Mouse (Mus musculus): ENCODE data around the gene Ftl1-ps1. TPM values are rescaled to one million over a fixed set of nuclear protein-coding genes. Genes with fewer than 3 reads are reported as not detected.
A peak's percentile ranks its signal among the peaks of the same experiment; 100 is the strongest.

Gene Ftl1-ps1
- polyA plus RNA-seq (2015; fragmentation: Nextera tagmentation; extraction: Ambion mirVana), result 73.6 and 73.9 TPM in 2 replicates

DNA sequence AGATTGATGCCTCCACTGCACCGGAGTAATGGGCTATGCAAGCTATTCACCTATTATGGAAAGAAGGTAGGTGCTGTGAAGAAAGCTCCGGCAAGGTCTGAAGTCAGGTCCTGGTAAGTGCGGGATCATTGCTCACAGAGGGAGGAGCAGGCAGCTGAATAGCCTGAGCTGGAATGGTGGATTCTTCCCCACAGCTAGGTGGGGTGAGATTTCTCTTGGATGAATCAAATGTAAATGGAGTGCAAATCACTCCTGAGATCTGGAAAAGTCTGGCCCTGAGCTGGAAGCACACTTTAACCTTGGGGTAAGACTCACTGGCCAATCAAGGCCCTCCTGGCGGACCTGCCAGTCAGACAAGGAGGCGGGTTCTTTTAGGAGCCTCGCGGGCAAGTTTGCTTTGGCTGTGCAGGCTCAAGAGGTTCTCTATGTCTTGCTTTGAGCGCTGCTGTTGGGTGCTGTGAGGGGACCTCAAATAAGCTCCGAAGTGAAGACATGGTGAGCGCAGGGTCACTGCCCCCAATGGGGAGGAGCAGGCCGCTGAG is at the start of gene Ftl1-ps1:
Ftl1-ps1 (plus strand) TSS at position 397 of the 542 bp plus-strand sequence.
- 9% methylated on average over 11 of the region's 11 CpGs for WGBS
- no peak within 1 kb of the TSS for H3K4me3 ChIP-seq (ENCODE audit: low read depth, low read length)
- 0 out of 2 replicates have a peak, but pooled peaks cover 3% of the 10 kb centered on the region for H3K27me3 ChIP-seq (ENCODE audit: control insufficient read depth, insufficient read depth, low read depth, low read length)
- H3K36me3 ChIP-seq (ENCODE audit: control insufficient read depth, insufficient read depth, low read length), result no peaks in the 10 kb centered on the region
- no peaks in the 10 kb centered on the region for H3K9me3 ChIP-seq (replicated peaks; ENCODE audit: control insufficient read depth, low read length, poor library complexity, severe bottlenecking)
- H3K27ac ChIP-seq (ENCODE audit: low read length), result no peak within 1 kb of the TSS
- peak within 1 kb of the TSS; percentile 14 for H3K4me2 ChIP-seq (ENCODE audit: low read length)
- no peak within 1 kb of the TSS for H3K9ac ChIP-seq (ENCODE audit: low read depth, low read length)
- ATAC-seq, result no peak
- H3K4me1 ChIP-seq (ENCODE audit: control insufficient read depth, insufficient read depth, low read length), result no peaks in the 10 kb centered on the region

DNA sequence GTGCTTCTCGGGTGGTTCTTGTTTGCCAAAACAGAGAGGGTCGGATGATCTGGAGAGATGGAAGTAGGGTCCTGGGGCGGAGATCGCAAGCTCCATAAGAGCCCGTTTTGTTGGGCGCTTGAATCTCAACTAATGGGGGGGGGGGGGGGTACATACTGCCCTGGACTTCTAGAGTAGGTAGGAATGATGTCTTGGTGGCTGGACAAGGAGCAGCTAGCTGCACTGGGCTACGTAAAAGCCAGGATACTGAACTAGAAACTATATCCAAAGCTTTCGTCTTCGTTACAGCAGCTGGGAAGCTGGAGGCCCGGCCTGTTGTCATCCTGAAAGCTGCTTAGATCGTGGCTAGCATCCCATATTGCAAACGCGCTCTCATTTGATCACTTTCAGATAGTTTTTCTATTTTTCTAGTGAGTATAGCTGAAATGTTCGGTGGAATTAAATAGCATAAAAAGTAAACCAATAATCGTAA is 49.0 kb upstream of the Ftl1-ps1 start:
- ATAC-seq, result peak; percentile 62
- H3K4me1 ChIP-seq (ENCODE audit: control insufficient read depth, insufficient read depth, low read length), result peaks cover 20% of the 10 kb centered on the region
- peak overlapping the region; percentile 83 for H3K27ac ChIP-seq (ENCODE audit: low read length)
- H3K9ac ChIP-seq (ENCODE audit: low read depth, low read length), result peak overlapping the region; percentile 91
- H3K4me3 ChIP-seq (ENCODE audit: low read depth, low read length), result peak overlapping the region; percentile 87
- 0 out of 2 replicates have a peak, but pooled peaks cover 2% of the 10 kb centered on the region for H3K36me3 ChIP-seq (ENCODE audit: control insufficient read depth, insufficient read depth, low read length)
- no peaks in the 10 kb centered on the region for H3K27me3 ChIP-seq (ENCODE audit: control insufficient read depth, insufficient read depth, low read depth, low read length)
- peak overlapping the region; percentile 59 for H3K4me2 ChIP-seq (ENCODE audit: low read length)
- no peaks in the 10 kb centered on the region for H3K9me3 ChIP-seq (replicated peaks; ENCODE audit: control insufficient read depth, low read length, poor library complexity, severe bottlenecking)
- WGBS, result 1% methylated on average over 15 of the region's 15 CpGs

DNA sequence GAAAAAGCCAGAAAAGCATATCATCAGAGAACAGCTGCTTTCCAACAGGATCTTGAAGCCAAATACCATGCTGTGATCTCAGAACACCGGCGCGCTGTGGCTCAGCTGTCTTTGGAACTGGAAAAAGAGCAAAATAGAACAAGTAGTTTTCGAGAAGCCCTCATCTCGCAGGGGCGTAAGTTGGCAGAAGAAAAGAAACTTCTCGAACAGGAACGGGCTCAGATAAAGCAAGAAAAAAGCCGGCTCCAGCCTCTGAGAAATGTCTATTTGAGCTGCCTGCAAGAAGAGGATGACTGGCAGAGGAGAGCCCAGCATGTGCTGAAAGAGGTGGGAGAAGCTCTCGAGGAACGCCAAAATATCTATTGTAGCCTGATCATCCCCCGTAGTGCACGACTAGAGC is 43.0 kb upstream of the Ftl1-ps1 start:
- H3K4me2 ChIP-seq (ENCODE audit: low read length), result no peak overlapping the region
- H3K36me3 ChIP-seq (ENCODE audit: control insufficient read depth, insufficient read depth, low read length), result peaks cover 29% of the 10 kb centered on the region
- no peak for ATAC-seq
- no peaks in the 10 kb centered on the region for H3K9me3 ChIP-seq (replicated peaks; ENCODE audit: control insufficient read depth, low read length, poor library complexity, severe bottlenecking)
- 97% methylated on average over 13 of the region's 13 CpGs for WGBS
- H3K27ac ChIP-seq (ENCODE audit: low read length), result no peak overlapping the region
- no peaks in the 10 kb centered on the region for H3K4me1 ChIP-seq (ENCODE audit: control insufficient read depth, insufficient read depth, low read length)
- H3K4me3 ChIP-seq (ENCODE audit: low read depth, low read length), result no peak overlapping the region
- H3K9ac ChIP-seq (ENCODE audit: low read depth, low read length), result no peak overlapping the region
- H3K27me3 ChIP-seq (ENCODE audit: control insufficient read depth, insufficient read depth, low read depth, low read length), result no peaks in the 10 kb centered on the region

- Histone ChIP-seq H3K36me3 (ENCODE audit: control insufficient read depth, insufficient read depth, low read length) (peaks cover 18% of the 10 kb centered on the region), H3K4me1 (ENCODE audit: control insufficient read depth, insufficient read depth, low read length) (no peaks in the 10 kb centered on the region), H3K9me3 (replicated peaks; ENCODE audit: control insufficient read depth, low read length, poor library complexity, severe bottlenecking) (no peaks in the 10 kb centered on the region), H3K4me3 (ENCODE audit: low read depth, low read length) (no peak overlapping the region), H3K9ac (ENCODE audit: low read depth, low read length) (no peak overlapping the region), H3K27me3 (ENCODE audit: control insufficient read depth, insufficient read depth, low read depth, low read length) (no peaks in the 10 kb centered on the region), H3K4me2 (ENCODE audit: low read length) (no peak overlapping the region), H3K27ac (ENCODE audit: low read length) (no peak overlapping the region)
- 73% methylated on average over 2 of the region's 2 CpGs for WGBS
- no peak for ATAC-seq
Measured at GRCm38 (mm10) chr13:74362218-74362617, 37.3 kb upstream of the Ftl1-ps1 start.

DNA sequence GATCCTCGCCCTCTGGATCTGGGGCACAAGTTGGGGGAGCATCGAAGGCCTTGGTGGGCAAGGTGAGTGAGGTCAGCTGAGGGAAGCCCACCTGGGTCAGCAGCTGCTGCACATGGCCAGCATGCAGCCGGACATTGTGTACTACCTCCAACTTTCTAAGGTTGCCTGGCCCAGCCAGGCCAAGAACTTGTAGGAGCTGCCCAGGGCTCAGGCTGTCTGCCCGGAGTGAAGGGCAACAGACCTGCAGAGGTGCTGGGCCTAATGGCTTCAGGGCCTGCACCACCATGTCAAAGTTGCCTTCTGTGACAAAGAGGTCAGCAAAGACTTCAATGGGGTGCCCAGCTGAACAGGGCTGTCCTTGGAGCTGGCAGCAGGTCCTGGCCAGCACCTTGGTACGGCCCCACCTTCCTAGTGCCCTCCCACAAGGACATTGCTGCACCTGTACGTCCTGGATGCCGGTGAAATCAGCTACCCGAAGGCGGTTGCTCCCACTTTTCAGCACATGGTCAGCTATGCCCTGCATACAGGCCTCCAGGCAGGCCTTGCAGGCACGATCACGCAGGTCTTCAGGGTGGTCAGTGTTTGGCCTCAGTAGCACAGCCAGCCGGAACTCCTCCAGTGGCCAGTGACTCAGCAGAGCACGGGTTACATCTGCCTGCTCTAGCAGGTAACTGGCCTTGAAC is 36.2 kb upstream of the Ftl1-ps1 start:
- Histone ChIP-seq H3K36me3 (ENCODE audit: control insufficient read depth, insufficient read depth, low read length) (peaks cover 18% of the 10 kb centered on the region), H3K27me3 (ENCODE audit: control insufficient read depth, insufficient read depth, low read depth, low read length) (no peaks in the 10 kb centered on the region), H3K9me3 (replicated peaks; ENCODE audit: control insufficient read depth, low read length, poor library complexity, severe bottlenecking) (no peaks in the 10 kb centered on the region), H3K9ac (ENCODE audit: low read depth, low read length) (no peak overlapping the region), H3K27ac (ENCODE audit: low read length) (no peak overlapping the region), H3K4me3 (ENCODE audit: low read depth, low read length) (no peak overlapping the region), H3K4me1 (ENCODE audit: control insufficient read depth, insufficient read depth, low read length) (no peaks in the 10 kb centered on the region), H3K4me2 (ENCODE audit: low read length) (no peak overlapping the region)
- WGBS, result 97% methylated on average over 13 of the region's 13 CpGs
- ATAC-seq, result peak; percentile 18; the same call in 1 of the 2 replicates

DNA sequence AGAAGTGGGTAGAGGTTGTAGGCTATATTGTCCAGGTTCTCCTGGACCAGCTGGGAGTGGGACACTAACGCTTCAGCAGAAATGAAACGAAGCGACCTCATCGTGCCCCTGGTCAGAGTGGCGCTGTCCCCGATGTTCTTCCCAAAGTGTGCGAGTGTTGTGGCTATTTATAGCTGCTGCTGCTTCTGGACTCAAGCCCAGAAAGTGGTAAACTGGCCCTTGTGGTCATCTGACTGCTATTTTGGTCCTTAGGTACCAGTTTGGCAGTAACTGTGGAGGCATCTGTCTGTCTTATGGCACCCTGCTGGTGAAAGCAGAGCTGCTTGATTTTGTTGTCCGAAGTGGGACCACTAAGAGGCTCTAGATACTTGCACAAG is 35.6 kb upstream of the Ftl1-ps1 start, which contains the start of gene Lrrc14b:
Lrrc14b (minus strand) TSS at position 147 of the 377 bp plus-strand sequence.
- H3K36me3 ChIP-seq (ENCODE audit: control insufficient read depth, insufficient read depth, low read length), result peaks cover 14% of the 10 kb centered on the region
- no peaks in the 10 kb centered on the region for H3K27me3 ChIP-seq (ENCODE audit: control insufficient read depth, insufficient read depth, low read depth, low read length)
- H3K27ac ChIP-seq (ENCODE audit: low read length), result no peak within 1 kb of the TSS
- H3K4me2 ChIP-seq (ENCODE audit: low read length), result no peak within 1 kb of the TSS
- H3K4me3 ChIP-seq (ENCODE audit: low read depth, low read length), result no peak within 1 kb of the TSS
- H3K4me1 ChIP-seq (ENCODE audit: control insufficient read depth, insufficient read depth, low read length), result no peaks in the 10 kb centered on the region
- no peaks in the 10 kb centered on the region for H3K9me3 ChIP-seq (replicated peaks; ENCODE audit: control insufficient read depth, low read length, poor library complexity, severe bottlenecking)
- ATAC-seq, result no peak
- H3K9ac ChIP-seq (ENCODE audit: low read depth, low read length), result no peak within 1 kb of the TSS
- WGBS, result 88% methylated on average over 8 of the region's 8 CpGs

DNA sequence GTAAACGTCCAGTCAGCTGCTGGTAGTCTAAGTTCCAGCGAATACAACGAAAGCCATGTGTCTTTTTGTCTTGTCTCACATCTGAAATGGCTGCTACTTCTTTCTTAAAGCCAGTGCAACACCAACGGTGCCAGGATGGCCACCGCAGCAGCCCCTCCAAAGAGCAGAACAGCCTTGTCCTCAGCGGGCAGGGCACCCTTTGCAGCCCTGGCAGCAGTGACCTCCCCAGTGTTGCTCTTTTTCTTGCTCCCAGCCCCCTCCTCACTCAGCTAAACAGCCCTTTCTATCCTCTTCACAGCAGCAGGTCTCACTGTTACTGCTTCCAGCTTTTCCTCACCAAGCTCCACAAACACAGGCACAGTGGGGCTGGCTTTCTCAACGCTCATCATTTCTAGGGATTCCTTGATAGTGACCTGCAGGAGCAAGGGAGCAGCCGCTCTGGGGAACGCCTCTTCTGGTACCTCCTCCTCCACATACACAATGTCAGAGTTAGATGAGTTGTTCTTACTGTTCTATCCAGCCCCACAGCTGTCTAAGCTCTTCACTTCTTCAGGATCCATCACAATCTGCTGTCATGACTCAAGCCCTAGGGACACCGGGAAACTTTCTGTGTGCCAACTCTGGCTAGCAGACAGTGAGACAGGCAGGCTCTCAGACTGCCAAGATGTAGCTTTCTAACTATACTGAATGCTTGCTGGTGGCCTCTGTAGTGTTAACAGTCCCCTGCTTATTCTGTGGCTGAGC is 17.8 kb upstream of the Ftl1-ps1 start:
- no peaks in the 10 kb centered on the region for H3K27me3 ChIP-seq (ENCODE audit: control insufficient read depth, insufficient read depth, low read depth, low read length)
- ATAC-seq, result no peak

DNA sequence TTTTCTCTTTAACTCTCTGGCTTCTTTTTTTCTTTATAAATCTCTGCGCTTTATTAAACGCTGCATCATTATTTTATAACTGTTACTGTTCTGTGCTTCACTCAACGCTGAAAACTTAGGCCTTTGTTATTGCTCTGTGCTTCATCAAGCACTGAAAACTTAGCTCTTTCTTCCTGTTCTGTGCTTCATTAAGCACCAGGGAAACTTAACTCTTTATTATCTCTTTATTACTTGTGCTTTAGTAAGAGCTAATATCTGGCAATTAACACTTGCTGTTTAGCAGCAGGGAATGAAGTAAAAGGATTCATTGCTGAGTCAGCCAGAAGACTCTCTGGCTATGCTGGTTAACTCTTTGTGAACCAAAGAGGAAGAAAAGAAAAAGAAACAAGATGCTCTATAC is 17.2 kb upstream of the Ftl1-ps1 start:
- no peak overlapping the region for H3K4me3 ChIP-seq (ENCODE audit: low read depth, low read length)
- no peak for ATAC-seq
- H3K9me3 ChIP-seq (replicated peaks; ENCODE audit: control insufficient read depth, low read length, poor library complexity, severe bottlenecking), result no peaks in the 10 kb centered on the region
- H3K27me3 ChIP-seq (ENCODE audit: control insufficient read depth, insufficient read depth, low read depth, low read length), result no peaks in the 10 kb centered on the region
- no peak overlapping the region for H3K9ac ChIP-seq (ENCODE audit: low read depth, low read length)
- H3K4me1 ChIP-seq (ENCODE audit: control insufficient read depth, insufficient read depth, low read length), result no peaks in the 10 kb centered on the region
- no peaks in the 10 kb centered on the region for H3K36me3 ChIP-seq (ENCODE audit: control insufficient read depth, insufficient read depth, low read length)
- WGBS, result 61% methylated on average over 3 of the region's 3 CpGs
- no peak overlapping the region for H3K27ac ChIP-seq (ENCODE audit: low read length)
- H3K4me2 ChIP-seq (ENCODE audit: low read length), result no peak overlapping the region

More for the DNA sequence above, 17.8 kb upstream of the Ftl1-ps1 start:
- no peaks in the 10 kb centered on the region for H3K4me1 ChIP-seq (ENCODE audit: control insufficient read depth, insufficient read depth, low read length)
- H3K9me3 ChIP-seq (replicated peaks; ENCODE audit: control insufficient read depth, low read length, poor library complexity, severe bottlenecking), result no peaks in the 10 kb centered on the region
- no peak overlapping the region for H3K27ac ChIP-seq (ENCODE audit: low read length)
- WGBS, result 73% methylated on average over 10 of the region's 10 CpGs
- no peak overlapping the region for H3K9ac ChIP-seq (ENCODE audit: low read depth, low read length)
- no peak overlapping the region for H3K4me2 ChIP-seq (ENCODE audit: low read length)
- no peaks in the 10 kb centered on the region for H3K36me3 ChIP-seq (ENCODE audit: control insufficient read depth, insufficient read depth, low read length)
- H3K4me3 ChIP-seq (ENCODE audit: low read depth, low read length), result no peak overlapping the region

Data from midbrain, embryonic 16.5 days (tissue).